Mouse (Mus musculus): ENCODE results near the gene Ece1.
"Not testable (repeated sequence)": the region's sequence is repeated elsewhere in the genome, so short reads cannot be mapped to it uniquely, and the experiment has no call there.

Ece1 gene

GRCm38 (mm10) chr4:137862019-137862418 is at the start of gene Ece1:
TSS of gene Ece1 (plus strand) at chr4:137862237.
- DNase-seq (ENCODE audit: low spot score), result peak; percentile 75

DNA sequence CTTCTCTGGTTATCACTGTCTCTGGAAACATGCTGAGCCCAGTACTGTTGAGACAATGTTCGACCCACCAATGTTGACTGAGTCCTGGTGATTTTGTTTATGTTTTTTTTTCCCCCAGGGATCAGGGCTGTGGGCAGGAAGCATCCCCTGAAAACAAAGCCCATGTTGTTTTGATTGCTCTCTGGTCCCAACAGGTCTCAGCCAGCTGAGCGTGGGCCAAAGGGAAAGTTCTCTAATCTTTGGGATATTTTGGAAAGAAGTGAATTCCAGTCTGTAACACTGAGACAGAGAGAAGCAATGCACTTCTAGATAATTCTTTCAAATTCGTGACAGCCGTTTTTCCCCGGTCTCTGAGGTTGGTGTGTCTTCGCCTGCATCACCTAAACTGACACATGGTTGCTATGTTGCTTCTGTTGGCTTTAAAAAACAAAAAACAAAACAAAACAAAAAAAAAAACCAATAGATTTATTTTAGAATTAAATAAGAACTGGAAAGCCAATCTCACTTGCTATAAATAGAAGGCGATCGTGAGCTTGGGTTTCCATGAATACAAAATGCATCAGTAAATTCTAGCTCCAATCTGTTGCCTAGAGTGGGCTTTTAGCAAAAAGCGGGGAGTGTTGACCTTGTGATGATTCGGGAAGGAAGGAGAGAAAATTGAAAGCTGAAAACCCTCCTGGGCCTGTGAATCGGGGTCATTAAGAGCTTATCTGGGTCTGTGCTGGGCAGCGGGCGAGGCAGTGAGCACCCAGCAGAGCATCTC is 48.9 kb upstream of the Ece1 start:
- DNase-seq (ENCODE audit: low spot score), result no peak

GRCm38 (mm10) chr4:137814140-137814539 is 47.9 kb upstream of the Ece1 start:
- DNase-seq (ENCODE audit: low spot score), result no peak

DNA sequence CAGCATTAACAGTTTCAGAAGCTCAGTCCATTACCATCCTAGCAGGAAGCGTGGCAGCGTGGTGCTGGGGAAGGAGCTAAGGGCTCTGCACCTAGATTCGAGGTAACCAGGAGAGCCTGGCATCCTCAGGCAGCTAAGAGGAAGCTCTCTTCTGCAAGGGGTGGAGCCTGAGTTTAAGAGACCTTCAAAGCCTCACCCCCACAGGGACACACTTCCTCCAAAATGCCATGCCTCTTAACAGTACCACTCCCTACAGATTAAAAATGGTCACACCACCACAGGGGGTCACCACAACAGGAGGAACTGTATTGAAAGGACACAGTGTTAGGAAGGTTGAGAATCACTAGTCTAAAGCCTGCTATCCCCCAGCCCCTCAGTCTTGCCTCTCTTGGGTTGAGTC is 46.6 kb upstream of the Ece1 start:
- DNase-seq (ENCODE audit: low spot score), result no peak

DNA sequence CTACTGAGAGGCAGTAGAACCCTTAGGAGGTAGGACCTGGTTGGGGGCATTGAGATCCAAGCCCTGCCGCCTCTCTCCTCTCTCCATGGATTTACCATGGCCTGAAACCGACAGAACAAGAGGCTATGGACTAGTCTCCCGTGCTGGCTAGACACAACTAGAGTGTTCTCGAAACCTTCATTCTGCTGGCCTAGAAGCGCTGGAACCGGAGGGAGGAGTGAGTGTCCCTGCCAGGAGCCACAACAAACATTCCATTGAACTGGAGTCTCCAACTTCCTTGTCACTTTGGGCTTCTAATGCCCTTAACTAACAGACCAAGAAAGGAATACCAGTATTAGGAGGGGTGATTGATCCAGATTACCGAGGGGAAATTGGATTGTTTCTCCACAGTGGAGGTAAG is 45.8 kb upstream of the Ece1 start:
- DNase-seq (ENCODE audit: low spot score), result no peak

- no peak for DNase-seq (ENCODE audit: low spot score)
Measured at GRCm38 (mm10) chr4:137818341-137818740, 43.7 kb upstream of the Ece1 start.

DNA sequence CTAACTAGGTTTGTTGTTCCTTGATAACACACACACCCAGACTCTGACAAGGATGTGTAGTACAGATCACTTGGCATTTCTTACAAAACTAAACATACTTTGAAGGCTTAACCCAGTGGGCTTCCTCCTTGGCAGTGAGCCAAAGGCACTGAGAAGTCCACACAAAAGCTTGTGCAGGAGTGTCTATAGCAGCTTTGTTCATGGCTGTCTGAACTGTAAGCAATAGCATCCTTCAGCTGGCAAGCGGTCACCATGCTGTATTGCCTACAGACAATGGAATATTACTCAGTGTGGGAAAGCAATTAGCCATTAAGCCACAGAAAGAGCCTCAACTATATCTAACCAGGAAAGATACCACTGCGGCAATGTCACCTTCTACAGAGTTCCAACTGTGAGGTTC is 42.5 kb upstream of the Ece1 start:
- no peak for DNase-seq (ENCODE audit: low spot score)

DNA sequence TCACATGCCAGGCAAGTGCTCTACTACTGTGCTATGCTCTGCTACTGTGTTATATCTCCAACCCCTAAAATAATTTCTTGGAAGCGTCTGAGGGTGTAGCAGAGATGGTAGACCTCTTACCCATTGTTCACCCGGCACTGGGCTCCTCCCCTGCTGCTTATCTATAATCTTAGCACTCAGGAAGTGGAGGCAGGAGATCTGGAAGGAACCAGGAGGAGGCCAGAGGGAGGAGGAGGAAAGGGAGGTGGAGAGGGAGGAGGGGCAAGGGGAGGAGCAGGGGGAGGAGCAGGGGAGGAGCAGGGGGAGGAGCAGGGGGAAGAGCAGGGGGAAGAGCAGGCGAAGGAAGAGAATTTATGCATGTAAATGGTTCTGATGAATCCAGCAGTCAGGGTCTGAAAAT is 41.3 kb upstream of the Ece1 start:
- DNase-seq (ENCODE audit: low spot score), result no peak

DNA sequence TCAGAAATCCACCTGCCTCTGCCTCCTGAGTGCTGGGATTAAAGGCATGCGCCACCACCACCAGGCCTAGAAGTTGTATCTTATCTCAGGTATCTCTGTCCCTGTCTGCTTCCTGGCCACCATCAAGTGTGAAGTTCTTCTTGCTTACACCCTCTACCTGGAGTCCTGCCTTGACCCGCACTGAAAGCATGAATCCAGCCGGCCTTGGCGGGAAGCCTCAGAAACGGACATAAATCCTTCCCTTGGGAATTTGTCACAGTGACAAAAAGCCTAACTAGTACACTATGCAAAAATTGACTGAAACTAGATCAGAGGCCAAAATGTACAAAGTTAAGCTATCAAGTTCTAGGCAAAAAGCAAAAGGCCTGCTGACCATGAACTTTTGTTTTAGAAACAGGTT is 39.5 kb upstream of the Ece1 start:
- no peak for DNase-seq (ENCODE audit: low spot score)

- DNase-seq (ENCODE audit: low spot score), result no peak
Measured at GRCm38 (mm10) chr4:137823542-137823941, 38.5 kb upstream of the Ece1 start.

GRCm38 (mm10) chr4:137824881-137825280 is 37.2 kb upstream of the Ece1 start:
- no peak for DNase-seq (ENCODE audit: low spot score)

- DNase-seq (ENCODE audit: low spot score), result no peak
Measured at GRCm38 (mm10) chr4:137830380-137830779, 31.7 kb upstream of the Ece1 start.

GRCm38 (mm10) chr4:137831598-137831997 is 30.4 kb upstream of the Ece1 start:
- no peak for DNase-seq (ENCODE audit: low spot score)

- peak; percentile 21 for DNase-seq (ENCODE audit: low spot score)
Measured at GRCm38 (mm10) chr4:137835624-137836337, 26.3 kb upstream of the Ece1 start.

DNA sequence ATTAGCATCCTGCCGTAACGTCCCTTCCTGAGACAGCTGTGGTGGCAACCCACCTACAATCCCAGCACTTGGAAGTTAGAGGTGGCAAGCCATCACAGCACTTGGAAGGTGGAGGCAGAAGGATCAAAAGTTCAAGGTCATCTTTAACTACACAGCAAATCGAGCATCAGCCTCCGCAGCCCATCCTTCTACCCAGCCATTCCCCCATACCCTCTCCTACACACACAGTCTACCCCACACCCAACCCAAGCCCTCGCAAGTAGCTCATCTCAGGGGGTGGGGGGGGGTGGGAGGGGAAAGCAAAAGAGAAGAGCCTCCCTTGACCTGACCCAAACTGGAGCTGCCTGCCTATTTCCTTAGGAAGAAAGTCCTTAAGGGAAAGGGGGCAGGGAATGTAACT is 25.3 kb upstream of the Ece1 start:
- DNase-seq (ENCODE audit: low spot score), result no peak

- no peak for DNase-seq (ENCODE audit: low spot score)
Measured at GRCm38 (mm10) chr4:137837792-137838191, 24.2 kb upstream of the Ece1 start.

DNA sequence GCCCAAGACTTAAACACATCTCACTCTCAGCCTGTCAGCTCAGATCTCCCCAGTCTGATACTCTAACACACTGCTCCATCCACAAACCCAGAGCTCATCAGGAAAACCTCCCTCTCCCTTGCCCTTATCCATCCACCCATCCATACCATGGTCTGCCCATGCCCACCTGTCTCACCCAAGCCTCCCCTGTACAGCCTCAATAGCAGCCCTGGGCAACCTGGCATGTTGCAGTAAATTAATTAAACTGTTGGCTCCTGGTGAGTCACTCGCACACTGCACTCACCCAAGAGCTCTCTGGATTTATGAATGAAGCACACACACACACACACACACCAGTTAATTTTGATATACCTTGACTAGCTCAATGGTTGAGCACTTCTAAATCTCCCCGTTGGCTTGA is 23.2 kb upstream of the Ece1 start:
- DNase-seq (ENCODE audit: low spot score), result no peak

DNA sequence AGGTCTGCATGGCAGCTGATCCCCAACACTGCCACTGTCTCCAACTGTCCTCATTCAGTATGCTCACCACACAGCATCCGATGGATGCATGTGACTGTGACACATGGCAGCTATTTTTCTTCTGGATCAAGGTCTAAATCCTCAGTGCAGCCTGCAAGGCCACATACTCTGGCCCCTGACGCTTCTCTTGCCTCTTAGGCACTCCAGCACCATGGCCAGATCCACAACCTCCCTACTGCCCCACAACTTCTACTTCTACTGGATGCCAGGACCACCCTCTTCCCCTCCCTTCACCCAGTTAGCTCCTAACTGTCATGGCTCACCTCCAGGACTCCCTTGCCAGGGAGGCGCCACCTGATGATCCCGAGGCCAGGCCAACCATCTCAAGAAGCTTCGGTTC is 22.6 kb upstream of the Ece1 start:
- DNase-seq (ENCODE audit: low spot score), result no peak

DNA sequence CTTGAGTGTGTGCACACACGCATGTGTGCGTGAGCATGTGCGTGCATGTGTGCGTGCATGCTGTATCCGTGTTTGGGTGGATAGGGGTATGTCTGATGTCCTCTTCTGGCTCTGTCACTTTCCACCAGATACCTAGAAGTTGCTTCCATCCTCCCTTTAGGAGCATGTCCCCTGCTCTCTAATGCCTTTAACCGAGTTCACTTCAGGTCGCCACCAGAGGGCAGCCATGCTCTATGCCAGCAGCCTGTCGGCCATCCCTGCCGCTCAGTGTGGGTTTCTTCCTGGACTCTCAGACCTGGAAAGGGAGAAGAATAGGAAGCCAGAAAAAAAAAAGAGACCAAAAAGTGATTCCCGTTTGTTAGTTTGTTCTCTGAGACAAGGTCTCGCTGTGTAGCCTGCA is 17.4 kb upstream of the Ece1 start:
- no peak for DNase-seq (ENCODE audit: low spot score)

- not testable (repeated sequence) for DNase-seq (ENCODE audit: low spot score)
Measured at GRCm38 (mm10) chr4:137847651-137848050, 14.4 kb upstream of the Ece1 start.

DNA sequence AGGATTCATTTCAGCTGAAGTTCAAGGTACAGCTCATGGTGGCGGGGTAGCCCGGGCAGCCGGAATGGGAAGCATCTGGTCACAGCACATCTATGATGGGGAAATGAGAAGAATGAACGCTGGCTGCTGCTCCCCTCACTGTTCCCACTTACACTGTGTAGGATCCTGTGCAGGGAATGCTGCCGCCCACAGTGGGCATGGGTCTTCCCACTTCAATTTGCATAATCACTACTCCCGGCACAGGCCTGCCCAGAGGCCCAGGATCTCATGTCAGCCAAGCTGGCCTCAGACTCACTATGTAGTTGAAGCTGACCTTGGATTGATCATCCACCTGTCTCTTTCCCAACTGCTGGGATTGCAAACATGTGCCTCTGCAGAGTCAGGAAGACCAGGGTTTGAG is 11.9 kb upstream of the Ece1 start:
- DNase-seq (ENCODE audit: low spot score), result no peak

- DNase-seq (ENCODE audit: low spot score), result no peak
Measured at GRCm38 (mm10) chr4:137851484-137851883, 10.6 kb upstream of the Ece1 start.

GRCm38 (mm10) chr4:137853822-137854221 is 8.2 kb upstream of the Ece1 start:
- DNase-seq (ENCODE audit: low spot score), result no peak
